Mouse (Mus musculus): ENCODE measurements around the gene Psrc1. TPM values are rescaled to one million over a fixed set of nuclear protein-coding genes. Genes with fewer than 3 reads are reported as not detected.

The Psrc1 gene
- total RNA-seq (2022), result under 1 TPM in 3 of 4 experiments, not detected in 1; 0.20 to 0.31 (median 0.22) TPM

DNA sequence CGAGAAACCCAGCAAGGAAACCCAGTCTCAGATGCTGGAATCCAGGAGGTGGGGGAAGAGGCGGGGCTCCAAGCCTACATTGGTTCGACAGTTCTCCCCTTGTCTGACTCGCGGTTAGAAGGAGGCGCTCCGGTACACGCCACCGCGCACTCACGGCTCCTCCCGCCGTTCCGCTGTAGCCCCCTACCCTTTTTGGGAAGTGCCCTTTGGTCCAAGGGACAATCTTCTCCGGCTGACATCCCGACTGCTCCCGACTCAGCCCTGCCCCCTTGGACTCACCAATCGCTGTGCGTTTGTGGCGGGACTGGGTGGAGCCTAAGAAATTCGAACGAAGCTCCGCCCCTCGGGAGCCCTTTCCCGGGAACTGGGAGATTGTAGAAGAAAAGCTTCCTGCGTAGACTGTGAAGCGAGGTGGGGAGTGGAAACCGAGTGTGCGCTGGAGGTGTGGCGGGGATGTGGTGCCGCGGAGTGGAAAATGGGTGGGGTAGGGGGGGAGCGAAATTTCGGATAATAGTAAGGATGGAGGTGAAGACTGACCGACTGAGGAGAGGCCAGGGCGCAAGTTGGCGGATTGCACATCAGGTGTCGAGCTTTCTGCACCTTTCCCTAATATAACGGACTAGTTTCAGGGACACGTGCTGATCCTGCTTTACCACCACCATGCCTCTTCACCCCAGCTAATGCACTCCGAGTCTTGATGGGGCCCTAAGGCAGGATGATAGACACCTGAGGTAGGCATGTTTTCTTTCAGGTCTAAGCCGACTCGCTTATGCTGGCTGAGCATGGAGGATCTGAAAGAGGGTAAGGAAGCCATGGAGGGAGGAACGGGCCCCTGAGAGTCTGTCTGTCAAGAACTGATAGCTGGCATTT is at the start of gene Psrc1:
Gene Psrc1, plus strand, starts transcription at position 355 of the 870 bp plus-strand sequence.
- peak; percentile 91 for DNase-seq (ENCODE audit: low spot score)

DNA sequence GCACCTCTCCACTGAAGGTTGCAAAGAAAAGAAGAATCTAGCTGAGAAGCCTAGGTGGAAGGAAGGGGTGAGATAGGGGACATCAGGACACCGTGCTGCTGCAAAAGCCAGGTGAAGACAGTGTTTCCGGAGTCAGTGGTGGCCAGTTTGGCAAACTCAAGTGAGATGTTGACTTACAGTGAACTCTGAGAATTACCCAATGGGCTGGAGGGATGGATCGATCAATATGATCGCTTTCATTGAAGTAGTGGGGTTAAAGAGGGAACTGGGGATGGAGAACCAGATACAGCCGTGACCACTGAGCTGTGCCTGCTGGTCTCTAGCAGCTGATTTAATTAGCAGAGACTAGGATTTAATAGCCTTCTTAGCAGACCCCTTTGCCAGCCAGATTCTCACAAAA is 46.8 kb upstream of the Psrc1 start:
- no peak for DNase-seq (ENCODE audit: low spot score)

DNA sequence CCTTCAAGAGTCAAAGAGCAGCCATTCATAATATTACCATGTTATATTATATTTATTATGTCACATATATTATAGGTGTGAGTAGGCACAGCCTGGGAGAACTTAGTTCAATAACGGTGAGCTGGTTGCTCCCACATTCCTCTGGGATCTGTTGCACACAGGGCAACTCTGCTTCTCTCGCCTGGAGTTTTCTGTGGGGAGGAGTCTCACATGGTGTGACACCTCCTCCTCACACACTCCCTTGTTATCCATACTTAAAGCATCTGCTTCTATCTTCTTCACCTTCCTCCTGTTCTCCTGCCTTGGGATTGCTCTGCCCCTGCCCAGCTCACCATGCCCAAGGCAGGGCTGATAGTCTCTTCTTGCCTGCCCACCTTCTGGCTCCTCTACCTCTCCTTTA is 42.6 kb upstream of the Psrc1 start:
- DNase-seq (ENCODE audit: low spot score), result no peak

DNA sequence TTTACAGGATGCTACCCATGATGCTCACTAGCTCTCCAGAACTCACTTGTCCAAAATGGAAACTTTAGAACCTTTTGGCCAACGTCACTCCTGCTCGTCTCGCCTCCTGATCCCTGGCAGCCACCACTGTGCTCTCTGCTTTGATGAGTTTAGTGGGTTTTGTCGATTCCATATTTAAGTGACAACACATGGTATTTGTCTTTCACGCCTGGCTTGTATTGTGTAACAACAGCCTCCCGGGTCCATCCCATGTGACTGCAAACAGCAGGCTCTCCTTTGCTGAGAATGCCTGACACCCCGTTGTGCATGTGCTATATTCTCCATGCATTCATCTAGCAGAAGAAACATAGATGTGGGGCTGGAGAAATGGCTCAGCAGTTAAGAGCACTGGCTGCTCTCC is 41.5 kb upstream of the Psrc1 start:
- no peak for DNase-seq (ENCODE audit: low spot score)

DNA sequence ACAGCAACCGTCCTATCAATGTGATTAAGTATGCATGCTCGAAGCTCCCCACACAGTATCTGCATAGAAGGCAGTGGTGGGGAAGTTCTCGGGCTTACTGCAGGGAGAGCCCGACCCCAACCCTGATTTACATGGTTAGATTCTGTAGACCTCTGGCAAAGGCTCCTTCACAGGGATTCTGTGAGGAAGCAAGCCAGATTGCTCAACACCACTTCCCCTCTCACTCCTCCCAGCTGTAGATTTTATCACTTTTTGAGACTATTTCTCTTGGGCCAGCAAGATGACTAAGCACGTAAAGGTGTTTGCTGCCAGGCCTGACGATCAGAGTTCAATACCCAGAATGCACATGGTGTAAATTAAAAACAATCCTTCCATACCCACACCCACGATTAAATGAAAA is 37.8 kb upstream of the Psrc1 start:
- no peak for DNase-seq (ENCODE audit: low spot score)

DNA sequence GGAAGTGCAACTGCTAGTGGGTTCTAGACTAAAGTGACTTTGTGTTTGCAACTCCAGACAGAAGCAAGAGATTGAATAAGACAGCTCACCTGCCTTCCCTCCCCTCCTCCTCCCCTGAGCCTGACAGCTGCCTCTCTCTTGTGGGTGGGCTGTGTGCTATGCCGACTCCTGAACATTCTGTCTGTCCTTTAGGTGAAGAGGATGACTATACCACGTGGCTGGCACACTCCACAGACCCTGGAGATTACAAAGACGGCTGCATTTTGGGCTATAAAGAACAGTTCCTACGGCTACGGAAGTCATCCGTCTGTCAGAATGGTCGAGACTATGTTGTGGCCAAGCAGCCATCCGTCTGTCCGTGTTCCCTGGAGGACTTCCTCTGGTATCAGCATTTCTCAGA is 35.3 kb upstream of the Psrc1 start:
- DNase-seq (ENCODE audit: low spot score), result no peak

DNA sequence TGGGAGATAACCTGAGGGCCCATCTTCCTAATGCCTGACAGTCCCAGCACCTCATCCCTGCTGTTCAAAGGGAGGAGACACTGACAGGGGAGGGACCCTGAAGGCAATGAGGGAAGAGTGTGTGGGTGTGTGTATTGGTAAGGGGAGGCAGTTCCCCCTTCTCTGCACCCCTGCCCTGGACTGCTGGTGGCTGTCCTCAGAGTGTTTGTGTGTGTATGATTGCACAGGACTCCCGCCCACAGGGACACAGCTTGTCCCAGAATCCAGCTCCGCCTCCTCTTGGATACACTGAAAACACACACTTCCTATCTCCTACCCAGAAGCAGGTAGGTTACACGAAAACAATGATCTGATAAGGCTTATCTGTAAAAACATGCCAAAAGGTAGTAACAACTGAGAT is 28.4 kb upstream of the Psrc1 start:
- DNase-seq (ENCODE audit: low spot score), result no peak

DNA sequence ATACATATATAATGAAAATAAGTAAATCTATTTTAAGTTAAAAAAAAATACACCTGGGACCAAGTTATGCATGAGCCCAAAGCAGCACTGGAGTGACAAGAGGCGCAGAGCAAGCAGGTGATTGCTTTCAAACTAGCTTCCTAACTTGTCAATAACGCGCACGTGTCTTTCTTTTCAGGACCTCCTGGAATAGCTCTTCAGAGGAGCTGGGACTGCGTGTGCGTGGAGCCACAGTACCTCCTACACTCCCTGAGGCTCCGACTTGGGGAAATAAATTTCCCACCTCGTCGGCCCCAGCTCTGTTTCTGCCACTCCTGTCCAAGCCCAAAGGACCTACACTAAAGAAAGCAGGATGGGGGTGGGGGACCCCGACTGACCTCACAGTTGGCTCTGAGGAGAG is 26.6 kb upstream of the Psrc1 start:
- no peak for DNase-seq (ENCODE audit: low spot score)

DNA sequence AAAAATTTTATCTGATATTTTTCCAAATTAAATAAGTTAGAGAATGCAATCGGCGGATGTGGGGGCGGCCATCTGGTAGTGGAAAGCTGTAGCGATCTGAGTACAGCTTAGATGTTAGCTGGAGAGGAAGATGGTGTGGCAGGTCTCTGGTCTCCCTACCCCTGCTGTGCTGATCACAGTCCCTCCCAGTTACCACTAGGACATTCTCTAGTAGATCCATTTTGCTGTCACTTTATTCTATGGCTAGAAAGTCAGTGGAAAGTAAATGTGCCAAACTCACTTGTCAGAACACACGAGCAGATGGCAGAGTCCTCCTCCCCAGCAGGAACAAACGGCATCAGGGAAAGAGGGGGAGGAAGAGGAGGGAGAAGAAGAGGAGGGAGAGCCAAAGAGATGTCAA is 25.2 kb upstream of the Psrc1 start:
- no peak for DNase-seq (ENCODE audit: low spot score)

DNA sequence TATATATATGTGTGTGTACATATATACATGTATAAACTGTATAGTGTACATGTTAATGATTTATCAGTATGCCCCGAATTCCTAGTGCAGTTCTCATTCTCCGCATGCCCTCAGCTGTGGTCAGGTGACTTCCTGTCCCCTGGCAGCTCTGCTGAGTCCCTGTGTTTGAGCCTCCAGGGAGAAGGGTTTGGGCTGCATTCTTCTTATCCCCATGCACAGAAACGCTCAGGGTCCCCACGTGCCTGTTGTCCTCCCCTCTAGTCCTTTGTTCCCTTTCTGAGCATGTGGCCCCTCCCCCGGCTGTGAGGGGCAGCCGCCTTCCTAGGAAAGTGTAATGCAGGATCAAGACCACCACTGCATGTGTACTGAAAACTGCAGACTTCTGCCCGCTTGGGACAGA is 22.7 kb upstream of the Psrc1 start:
- DNase-seq (ENCODE audit: low spot score), result no peak

DNA sequence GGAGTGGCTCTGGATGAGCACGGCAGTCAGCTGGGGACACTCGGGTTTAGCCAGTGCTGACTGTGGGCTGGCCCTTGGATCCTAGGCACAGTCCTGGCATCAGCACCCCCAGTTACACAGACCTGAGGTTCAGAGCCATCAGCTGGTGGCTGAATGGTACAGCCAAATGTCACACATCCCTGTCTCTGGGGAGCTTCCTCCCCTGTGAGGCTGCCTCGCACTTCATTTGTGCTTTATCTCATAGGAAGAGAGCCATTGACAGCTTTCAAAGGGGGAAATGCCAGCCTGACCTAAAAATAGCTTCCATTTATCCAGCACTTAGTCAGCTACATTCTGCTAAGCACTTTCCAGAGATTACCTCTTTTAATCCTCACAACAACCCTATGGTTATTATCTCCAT is 20.0 kb upstream of the Psrc1 start:
- peak; percentile 33 for DNase-seq (ENCODE audit: low spot score)

DNA sequence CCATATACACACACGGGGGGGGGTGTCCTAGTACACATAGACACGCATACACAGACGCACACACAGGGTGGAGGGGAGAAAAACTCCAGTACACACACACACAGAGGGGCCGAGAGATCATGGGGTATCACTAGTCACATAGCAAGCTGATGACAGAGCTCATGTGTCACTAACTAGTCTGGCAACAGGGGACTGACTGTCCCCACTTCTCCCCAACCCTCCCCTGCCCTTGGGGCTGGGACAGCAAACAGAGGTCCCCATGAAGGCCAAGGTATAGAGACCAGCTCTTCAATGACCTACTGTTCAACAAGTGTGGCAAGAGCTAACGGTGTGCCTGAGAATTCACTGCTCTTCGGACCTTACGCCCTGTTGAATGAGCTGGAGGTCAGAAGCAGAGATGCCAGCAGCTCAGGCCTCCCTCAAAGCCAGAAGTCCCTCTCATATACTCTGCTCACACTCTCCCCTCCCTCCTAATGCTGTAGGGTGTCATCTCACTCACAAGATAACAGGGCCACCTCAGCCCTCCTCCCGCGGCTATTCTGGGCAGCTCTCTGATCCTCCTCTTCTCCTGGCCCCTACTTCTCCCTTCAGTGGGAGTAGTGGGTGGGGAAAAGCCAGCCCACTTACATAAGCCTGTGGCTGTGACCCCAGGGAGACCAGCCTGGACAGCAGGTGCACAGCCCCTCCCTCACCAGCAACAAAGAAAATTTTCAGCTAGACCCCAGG is 19.2 kb upstream of the Psrc1 start, which contains the start of gene Mybphl:
Gene Mybphl, plus strand, starts transcription at position 642 of the 726 bp plus-strand sequence.
- no peak for DNase-seq (ENCODE audit: low spot score)

DNA sequence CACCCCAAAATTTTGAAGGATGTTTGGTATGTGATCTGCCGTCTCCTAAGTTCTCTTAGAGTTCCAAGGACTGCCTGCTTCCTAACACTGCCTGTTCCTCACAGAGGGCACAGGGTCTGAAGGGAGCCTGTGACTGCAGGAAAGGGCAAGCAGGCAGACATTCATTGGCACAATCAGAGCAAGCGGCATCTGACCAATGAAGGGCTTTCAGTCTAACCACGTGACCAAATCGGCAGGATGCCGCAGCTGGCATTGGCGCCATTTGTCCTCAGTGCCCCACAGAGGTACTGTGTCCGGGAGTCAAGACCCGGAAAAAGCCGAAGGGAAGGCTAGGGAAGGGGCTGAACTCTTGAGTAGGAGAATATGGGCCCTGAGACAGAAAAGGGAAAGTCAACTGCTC is 16.5 kb upstream of the Psrc1 start:
- no peak for DNase-seq (ENCODE audit: low spot score)

DNA sequence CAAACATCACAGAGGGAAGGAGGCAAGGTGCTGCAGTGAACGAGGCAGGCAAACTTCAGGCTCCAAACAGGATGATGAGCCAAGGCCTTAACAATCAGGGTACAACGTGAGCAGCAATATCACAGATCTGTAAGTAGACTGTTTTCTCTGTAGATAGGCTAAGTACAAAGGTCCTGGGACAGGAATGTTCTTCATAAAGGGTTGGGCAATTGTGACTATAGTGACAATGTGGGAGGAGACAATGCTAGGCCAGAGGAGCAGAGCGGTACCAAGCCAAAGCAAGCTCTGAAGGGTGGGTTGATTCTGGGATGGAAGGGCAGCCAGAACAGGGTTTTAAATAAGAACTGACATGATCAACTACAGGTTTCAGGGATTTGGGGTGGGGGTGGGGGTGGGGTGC is 15.8 kb upstream of the Psrc1 start:
- no peak for DNase-seq (ENCODE audit: low spot score)

DNA sequence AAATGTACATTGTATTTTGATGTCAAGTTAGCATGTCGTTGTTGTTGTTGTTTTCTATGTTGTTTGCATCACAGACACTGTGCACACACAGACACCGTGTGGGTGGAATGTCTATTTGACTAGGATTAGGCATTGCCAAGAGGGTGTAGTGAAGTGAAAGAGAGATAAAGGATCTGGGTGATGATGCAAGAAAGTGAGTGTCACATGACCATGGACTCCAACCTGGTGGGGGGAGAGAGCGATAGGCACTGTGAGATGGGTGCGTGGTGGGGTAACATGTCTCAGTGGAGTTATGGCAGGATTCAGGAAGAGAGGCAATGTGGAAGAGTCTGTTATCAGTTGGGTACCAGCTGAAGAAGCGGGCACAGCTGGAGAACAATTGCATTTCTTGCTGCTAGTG is 14.9 kb upstream of the Psrc1 start:
- DNase-seq (ENCODE audit: low spot score), result no peak

DNA sequence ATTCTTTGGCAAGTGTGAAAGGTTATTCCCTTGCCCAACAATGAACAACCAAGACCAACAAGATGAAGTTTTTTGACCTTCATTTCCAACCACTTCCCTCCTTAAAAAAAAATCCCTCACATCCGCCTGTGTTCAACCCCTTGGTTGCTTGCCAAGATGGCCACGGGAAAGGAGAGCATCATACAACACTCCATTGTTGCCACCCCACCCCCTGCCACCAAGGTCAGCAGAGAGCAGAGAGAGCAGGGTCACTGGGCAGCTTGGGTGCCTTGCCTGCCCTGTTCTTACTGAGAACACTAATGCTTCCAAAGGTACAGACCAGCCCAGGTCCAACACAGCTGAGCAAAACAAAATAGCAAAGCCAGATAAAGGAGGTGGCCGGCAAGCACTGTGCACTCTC is 11.4 kb upstream of the Psrc1 start:
- no peak for DNase-seq (ENCODE audit: low spot score)

DNA sequence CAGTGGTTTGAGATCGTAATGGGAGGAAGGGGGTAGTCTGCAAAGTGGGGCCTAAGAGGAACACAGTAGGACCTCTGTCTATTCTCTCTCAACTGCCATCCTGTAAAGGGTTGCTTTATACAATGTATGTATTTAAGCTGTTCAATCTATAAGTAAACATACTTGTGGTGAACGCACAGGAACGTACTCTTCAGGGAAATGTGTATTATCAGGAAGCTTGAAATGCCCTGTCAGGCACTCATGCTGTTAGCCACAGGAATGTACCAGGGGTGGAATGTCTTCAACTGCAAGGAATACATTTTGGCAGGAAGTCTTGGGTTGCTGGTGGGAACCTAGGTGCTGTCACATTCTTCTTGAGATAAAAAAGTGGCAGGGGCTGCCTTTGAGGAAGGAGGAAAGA is 10.9 kb upstream of the Psrc1 start:
- no peak for DNase-seq (ENCODE audit: low spot score)

DNA sequence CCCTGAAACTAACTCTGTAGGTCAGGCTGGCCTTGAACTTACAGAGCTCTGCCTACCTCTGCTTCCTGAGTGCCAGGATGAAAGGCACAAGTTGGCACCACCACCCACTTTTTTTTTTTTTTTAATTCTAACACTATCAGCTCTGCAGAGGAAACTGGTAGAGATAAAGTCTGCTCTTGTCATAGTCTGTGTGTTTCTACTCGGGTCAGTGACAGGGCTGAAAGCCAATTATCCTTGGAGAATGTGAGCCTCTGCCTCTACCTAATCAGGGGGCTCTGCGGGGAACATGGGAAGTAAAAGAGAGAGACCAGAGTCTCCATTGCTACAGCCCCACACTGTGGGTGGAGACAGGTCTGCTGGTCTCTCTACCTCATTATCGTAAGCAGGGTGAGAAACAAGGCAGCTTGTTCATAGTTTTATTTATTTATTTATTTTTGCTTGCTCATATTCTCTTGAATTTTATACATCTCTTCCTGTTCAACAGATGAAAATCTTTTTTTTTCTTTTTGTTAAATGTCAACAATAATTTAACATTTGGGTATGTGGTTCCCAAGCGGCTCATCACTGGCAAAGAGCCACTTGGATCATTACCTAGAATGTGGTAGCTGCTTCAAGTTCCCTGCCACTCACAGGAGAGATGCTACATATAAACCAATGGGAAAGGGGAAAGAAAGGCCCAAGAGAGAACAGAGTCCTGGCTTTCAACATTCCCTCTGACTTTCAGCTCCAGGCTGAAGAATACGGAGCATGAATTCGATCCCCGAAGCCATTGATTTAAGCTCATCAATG is 4.6 kb upstream of the Psrc1 start:
- DNase-seq (ENCODE audit: low spot score), result no peak

DNA sequence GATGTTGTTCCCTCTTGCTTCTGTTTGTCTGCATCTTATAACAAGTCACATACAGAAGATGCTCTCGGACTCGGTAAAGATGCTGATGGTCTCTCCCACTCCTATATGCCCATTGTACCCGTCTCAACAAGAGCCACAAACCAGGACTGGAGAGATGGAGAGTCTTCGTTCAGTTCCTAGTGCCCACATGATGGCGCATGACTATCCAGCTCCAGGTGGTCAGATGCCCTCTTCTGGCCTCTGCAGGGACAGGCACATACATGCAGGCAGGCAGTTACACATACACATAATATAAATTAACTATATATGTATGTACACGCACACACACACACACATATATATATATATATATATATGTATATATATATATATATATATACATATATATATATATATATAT is 2.9 kb upstream of the Psrc1 start:
- no peak for DNase-seq (ENCODE audit: low spot score)

DNA sequence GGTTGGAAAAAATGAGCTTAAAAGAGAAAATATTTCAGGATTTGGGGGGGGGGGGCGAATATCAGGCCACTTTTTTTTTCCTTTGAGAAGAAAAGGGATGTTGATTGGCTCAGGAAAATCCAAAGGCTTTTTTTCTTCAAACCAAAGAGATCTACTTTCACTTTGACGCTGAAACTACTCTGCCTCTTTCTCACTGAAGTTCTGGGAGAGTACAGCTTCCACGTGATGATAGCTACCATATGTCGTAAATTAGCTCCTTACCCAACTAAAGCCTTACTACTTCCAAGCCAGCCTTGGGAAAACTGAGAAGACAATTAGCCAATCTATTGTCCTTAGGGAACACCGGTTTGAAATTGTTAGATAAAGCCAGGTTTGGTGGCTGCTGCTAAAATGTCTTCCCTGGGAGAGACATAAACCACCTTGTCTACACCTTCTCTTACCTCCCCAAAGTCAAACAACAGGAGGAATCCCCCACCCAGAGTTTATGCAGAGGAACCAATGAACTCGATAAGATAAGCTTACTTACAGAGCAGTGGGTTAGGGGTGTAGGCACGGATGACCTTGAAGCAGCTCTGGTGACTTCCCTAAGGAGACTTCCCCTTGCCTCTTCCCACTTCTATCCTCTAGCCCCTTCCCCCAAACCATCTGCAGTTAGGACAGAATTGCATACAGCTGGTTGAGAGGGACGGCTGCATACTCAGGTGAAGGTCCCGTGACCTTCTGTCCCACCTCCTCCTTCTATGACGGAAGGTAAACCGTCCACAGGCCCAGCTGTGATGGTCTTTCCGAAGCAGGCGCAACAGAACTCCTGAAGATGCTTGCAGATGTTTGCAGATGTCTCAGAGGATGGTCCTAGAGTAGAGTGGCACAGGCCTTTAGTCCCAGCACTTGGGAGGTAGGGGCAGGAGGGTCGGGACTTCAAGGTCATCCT is 1.4 kb upstream of the Psrc1 start:
- DNase-seq (ENCODE audit: low spot score), result peak; percentile 39

DNA sequence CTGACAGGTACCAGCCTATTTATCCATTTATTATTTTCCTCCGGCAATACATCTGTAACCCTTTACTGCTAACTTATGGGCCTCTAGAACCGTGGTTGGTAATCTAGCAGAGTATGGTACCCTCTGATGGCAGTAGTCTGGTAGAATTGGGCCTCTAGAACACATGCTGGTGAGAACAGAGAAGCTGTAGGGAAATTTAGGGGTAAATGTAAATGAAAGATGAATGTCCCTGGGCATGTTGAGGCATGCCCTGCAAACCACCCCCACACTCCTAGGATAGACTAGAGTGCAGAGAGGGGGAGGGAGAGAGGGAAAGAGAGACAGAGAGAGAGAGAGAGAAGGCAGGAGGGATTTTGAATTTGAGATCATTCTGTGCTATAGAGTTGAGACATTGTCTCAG is 786 bp downstream of the Psrc1 start:
- DNase-seq (ENCODE audit: low spot score), result no peak
